Mouse (Mus musculus) myocyte (in vitro differentiated cells): ENCODE results near the gene Ttc39b. TPM values are rescaled to one million over a fixed set of nuclear protein-coding genes. Genes with fewer than 3 reads are reported as not detected.
A peak's percentile ranks its signal among the peaks of the same experiment; 100 is the strongest.

ENCODE experiments used
- H3K27me3 ChIP-seq: one replicate; pipeline ENCODE4 v1.6.1; 2011; ENCODE audit not compliant: control insufficient read depth, insufficient read depth, insufficient read length
- H3K36me3 ChIP-seq: one replicate; pipeline ENCODE4 v1.6.1; 2011; ENCODE audit not compliant: control insufficient read depth, insufficient read depth
- H3K4me2 ChIP-seq: one replicate; pipeline ENCODE4 v1.6.1; 2011; ENCODE audit warnings: low read depth, control low read depth
- H3K4me3 ChIP-seq: one replicate; pipeline ENCODE4 v1.5.1; 2011; ENCODE audit warnings: mild to moderate bottlenecking, control low read depth, moderate library complexity
- H3K79me2 ChIP-seq: one replicate; pipeline ENCODE4 v1.6.1; 2011; ENCODE audit not compliant: control insufficient read depth, insufficient read depth
- H3ac ChIP-seq: one replicate; pipeline ENCODE4 v1.6.1; 2011; ENCODE audit not compliant: control insufficient read depth, insufficient read length
- CEBPB ChIP-seq: IDR thresholded peaks from 2 replicates; pipeline ENCODE4 v1.6.1; 2011; ENCODE audit warnings: mild to moderate bottlenecking, moderate library complexity; ENCODE audit not compliant: poor library complexity, insufficient read depth, severe bottlenecking
- E2F4 ChIP-seq: IDR thresholded peaks from one replicate; pipeline ENCODE4 v1.6.1; 2011; ENCODE audit warnings: mild to moderate bottlenecking, control low read depth, moderate library complexity; ENCODE audit not compliant: insufficient read depth
- MAX ChIP-seq: IDR thresholded peaks from one replicate; pipeline ENCODE4 v1.6.1; 2011; ENCODE audit warnings: low read depth, mild to moderate bottlenecking, control low read depth
- MYOD1 ChIP-seq, 3 experiments: IDR thresholded peaks; one replicate each; pipeline ENCODE4 v1.6.1; 2011; ENCODE audit warnings: control low read depth in 2 of 3, low read depth in 2 of 3, mild to moderate bottlenecking in 2 of 3, moderate library complexity in 1 of 3; ENCODE audit not compliant: insufficient read length in 2 of 3, control insufficient read depth in 1 of 3
- MYOG ChIP-seq, 3 experiments: IDR thresholded peaks; one replicate each; pipeline ENCODE4 v1.6.1; 2011; ENCODE audit warnings: control low read depth in 2 of 3, low read depth in 2 of 3, mild to moderate bottlenecking in 2 of 3; ENCODE audit not compliant: insufficient read length in 2 of 3, control insufficient read depth in 1 of 3, insufficient read depth in 1 of 3
- POLR2A ChIP-seq: IDR thresholded peaks from one replicate; pipeline ENCODE4 v1.6.1; 2011; ENCODE audit warnings: low read depth, mild to moderate bottlenecking, control low read depth, moderate library complexity; ENCODE audit not compliant: insufficient read length
- POLR2AphosphoS2 ChIP-seq: IDR thresholded peaks from one replicate; pipeline ENCODE4 v1.6.1; 2011; ENCODE audit warnings: low read depth, control low read depth; ENCODE audit not compliant: insufficient read length
- REST ChIP-seq: IDR thresholded peaks from one replicate; pipeline ENCODE4 v1.6.1; 2011; ENCODE audit warnings: mild to moderate bottlenecking, control low read depth, moderate library complexity; ENCODE audit not compliant: insufficient read depth, insufficient read length
- SRF ChIP-seq: IDR thresholded peaks from one replicate; pipeline ENCODE4 v1.6.1; 2011; ENCODE audit warnings: low read depth; ENCODE audit not compliant: control insufficient read depth, insufficient read length
- TCF12 ChIP-seq: IDR thresholded peaks from one replicate; pipeline ENCODE4 v1.6.1; 2011; ENCODE audit warnings: mild to moderate bottlenecking, control low read depth; ENCODE audit not compliant: poor library complexity, insufficient read depth, severe bottlenecking
- TCF3 ChIP-seq: IDR thresholded peaks from one replicate; pipeline ENCODE4 v1.6.1; 2011; ENCODE audit warnings: low read depth, control low read depth; ENCODE audit not compliant: insufficient read length
- USF1 ChIP-seq: IDR thresholded peaks from one replicate; pipeline ENCODE4 v1.6.1; 2011; ENCODE audit warnings: low read depth, mild to moderate bottlenecking, control low read depth, moderate library complexity
- polyA plus RNA-seq: library from polyadenylated mRNA; unstranded; fragments of >200 nt; fragmentation: generic; extraction: Trizol; gene quantifications from one replicate; pipeline ENCODE4 v1.2.1, GENCODE M21; 2012; ENCODE audit warnings: missing spikeins

Gene Ttc39b
- polyA plus RNA-seq, 1 experiment: 19.3 TPM

DNA sequence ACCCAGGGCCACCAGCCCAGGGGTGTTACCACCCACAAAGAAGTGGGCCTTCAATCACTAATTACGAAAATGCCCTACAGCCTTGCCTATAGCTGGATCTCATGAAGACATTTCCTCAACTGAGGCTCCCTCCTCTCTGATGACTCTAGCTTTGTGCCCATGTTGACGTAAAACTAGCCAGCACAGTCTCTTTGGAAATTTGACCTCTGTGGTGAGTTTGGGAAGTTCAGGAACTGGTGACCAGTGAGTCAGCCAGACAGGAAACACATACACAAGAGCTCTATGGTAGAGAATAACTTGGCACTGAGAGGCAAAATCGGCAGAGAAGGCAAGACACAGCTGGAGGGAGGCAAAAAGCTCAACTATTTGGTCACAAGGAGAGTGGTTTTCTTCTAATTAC, 15.1 kb downstream of the Ttc39b start:
- Histone ChIP-seq H3K4me3 (no peak overlapping the region), H3K27me3 (no peaks in the 10 kb centered on the region), H3K4me2 (peak overlapping the region; percentile 85), H3ac (no peak overlapping the region), H3K36me3 (peaks cover 5% of the 10 kb centered on the region), H3K79me2 (peaks cover 91% of the 10 kb centered on the region)
- TF ChIP-seq E2F4 (no peak), MAX (no peak), TCF3 (no peak), TCF12 (no peak), USF1 (peak; percentile 7), CEBPB (peak; percentile 35; the same call in 1 of the 2 replicates), MYOG (IDR thresholded peaks at IDR 0.05; ENCODE audit: control insufficient read depth in 1 of 3, insufficient read depth in 1 of 3, insufficient read length in 2 of 3, low read depth in 2 of 3) (no peak), POLR2A (no peak), MYOD1 (IDR thresholded peaks at IDR 0.05; ENCODE audit: control insufficient read depth in 1 of 3, insufficient read length in 2 of 3, low read depth in 2 of 3) (no peak), SRF (no peak), REST (no peak), POLR2AphosphoS2 (no peak)

DNA sequence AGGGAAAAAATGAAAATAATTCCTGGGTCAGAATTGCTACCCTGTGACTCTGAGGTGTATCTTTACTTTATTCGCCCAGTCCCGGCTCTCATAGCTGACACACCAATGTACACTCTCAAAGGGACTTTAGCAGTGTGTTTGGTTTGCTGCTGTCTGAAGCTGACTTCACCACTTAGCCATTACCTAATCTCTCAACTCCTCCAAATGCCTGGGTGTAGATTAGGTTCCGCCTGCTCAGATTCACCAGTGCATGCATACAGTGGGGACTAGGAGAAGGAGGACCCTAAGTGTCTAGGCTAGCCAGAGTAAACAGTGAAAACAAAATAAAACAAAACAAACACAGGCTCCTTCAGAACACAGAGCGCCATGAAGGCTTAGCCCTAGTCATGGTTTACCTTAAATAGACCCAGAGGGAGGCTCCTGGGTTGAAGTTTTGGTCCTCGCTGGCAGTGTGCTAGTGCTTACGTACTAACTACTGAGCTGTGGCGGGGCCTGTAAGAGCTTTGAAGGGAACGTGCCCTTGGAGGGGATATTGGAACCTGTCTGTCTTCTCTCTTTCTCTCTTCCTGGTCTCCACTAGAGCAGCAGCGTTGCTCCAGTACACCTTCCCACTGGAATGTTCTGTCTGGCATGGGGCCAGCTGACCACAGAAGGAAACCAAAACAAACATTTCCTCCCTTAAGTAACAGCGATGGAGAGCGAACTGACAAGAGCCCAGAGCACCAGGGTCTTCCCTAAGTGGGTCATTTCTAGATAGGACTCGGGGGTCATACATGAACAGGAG, 16.2 kb downstream of the Ttc39b start:
- Histone ChIP-seq H3K36me3 (no peaks in the 10 kb centered on the region), H3K4me3 (no peak overlapping the region), H3K4me2 (peak overlapping the region; percentile 85), H3K79me2 (peaks cover 80% of the 10 kb centered on the region), H3K27me3 (no peaks in the 10 kb centered on the region), H3ac (no peak overlapping the region)
- TF ChIP-seq POLR2A (no peak), E2F4 (no peak), MYOG (IDR thresholded peaks at IDR 0.05; ENCODE audit: control insufficient read depth in 1 of 3, insufficient read depth in 1 of 3, insufficient read length in 2 of 3, low read depth in 2 of 3) (no peak), REST (no peak), CEBPB (no peak)

DNA sequence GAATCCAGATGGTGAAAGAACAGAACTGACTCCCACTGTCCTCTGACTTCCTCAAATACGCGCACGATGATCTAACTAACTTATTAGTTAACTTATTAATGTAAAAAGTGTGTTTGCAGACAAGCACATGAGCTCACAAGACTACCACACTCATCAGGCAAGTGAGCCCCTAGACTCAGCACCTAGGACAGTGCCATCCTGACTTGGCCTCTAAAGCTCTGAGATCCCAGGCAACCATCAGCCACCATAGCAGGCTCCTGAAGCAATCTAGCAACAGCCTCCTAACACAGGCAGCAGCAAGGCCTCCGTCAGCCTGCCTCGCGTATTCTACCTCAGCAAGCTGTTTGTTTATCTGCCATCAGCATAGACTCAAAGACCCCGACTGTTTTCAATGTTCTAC, 17.2 kb downstream of the Ttc39b start:
- Histone ChIP-seq H3K27me3 (no peaks in the 10 kb centered on the region), H3K4me3 (no peak overlapping the region), H3K4me2 (no peak overlapping the region)

DNA sequence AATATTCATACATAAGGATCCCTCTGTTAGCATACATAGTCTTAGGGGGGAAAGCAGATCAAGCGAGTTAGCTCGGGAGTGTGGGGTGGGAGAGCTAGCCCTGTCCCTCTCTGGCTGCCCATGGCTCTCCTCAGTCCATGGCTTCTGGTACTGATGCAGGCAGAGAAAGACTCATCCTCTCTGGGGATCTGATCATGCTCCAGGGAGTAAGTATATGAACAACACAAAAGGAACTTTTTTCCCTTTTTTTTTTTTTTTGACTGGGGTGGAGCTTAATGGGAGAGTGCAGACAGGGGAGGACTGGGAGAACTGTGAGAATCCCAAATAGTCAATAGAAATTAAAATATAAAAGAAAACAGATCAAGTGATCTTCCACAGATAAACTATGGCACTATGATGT, 19.0 kb downstream of the Ttc39b start:
- Histone ChIP-seq H3ac (no peak overlapping the region), H3K36me3 (no peaks in the 10 kb centered on the region), H3K79me2 (peaks cover 69% of the 10 kb centered on the region), H3K4me3 (no peak overlapping the region), H3K27me3 (no peaks in the 10 kb centered on the region), H3K4me2 (peak overlapping the region; percentile 56)
- TF ChIP-seq MYOD1 (IDR thresholded peaks at IDR 0.05; ENCODE audit: control insufficient read depth in 1 of 3, insufficient read length in 2 of 3, low read depth in 2 of 3) (no peak), POLR2AphosphoS2 (no peak), CEBPB (no peak), TCF3 (no peak), SRF (no peak), MAX (no peak), POLR2A (no peak), MYOG (IDR thresholded peaks at IDR 0.05; ENCODE audit: control insufficient read depth in 1 of 3, insufficient read depth in 1 of 3, insufficient read length in 2 of 3, low read depth in 2 of 3) (no peak), USF1 (no peak), TCF12 (no peak), REST (no peak), E2F4 (no peak)

More for the DNA sequence above, 17.2 kb downstream of the Ttc39b start:
- no peak overlapping the region for H3ac ChIP-seq
- H3K79me2 ChIP-seq: peaks cover 70% of the 10 kb centered on the region
- H3K36me3 ChIP-seq: no peaks in the 10 kb centered on the region
- TF ChIP-seq REST: peak; percentile 89
- TF ChIP-seq E2F4: no peak
- TF ChIP-seq POLR2A: no peak
- no peak for TF ChIP-seq TCF12

DNA sequence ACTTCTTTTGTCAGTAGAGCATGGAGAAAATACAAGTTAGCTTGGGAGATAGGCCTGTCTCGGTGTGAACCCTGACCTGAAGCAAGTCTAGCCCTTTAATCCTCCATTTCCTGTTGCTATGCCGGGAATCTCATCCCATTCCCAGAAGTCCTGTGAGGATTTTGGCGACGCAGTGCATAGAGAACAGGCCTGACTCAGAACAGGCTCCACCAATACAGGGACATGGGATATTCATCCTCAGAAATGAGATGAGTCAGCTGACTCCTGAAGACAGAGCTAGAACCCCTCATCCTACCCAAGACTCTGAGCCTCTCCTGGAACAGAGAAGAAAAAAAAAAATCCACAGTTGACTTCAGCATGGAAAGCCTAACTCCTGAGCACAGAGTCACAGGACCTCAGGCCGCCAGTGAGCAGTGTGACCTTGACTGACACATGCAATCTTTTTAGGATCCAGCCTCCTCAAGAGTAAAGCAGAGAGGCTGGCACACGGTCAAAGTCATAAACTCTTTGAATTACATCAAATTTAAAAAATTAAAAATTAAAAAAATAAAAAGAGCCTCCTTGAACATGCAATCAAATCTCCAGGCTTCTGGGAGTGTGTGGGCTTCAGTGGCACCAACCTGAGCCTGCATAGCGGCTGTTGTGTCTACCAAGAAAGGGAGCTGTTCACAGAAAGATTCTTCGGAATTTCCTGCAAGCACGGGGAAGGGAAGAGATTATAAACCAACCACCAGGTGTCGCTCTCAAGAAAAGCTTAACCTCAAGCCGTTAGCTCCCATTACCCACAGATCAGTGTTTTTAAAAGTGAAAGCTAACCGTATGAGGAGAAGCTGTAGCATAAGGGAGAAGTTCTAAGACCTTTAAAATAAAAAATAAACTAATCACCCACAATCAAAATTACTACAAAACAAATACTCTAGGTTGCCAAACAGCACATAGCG, 20.9 kb downstream of the Ttc39b start:
- Histone ChIP-seq H3K4me2 (peak overlapping the region; percentile 86), H3ac (no peak overlapping the region), H3K36me3 (no peaks in the 10 kb centered on the region), H3K79me2 (peaks cover 78% of the 10 kb centered on the region), H3K27me3 (no peaks in the 10 kb centered on the region), H3K4me3 (no peak overlapping the region)
- TF ChIP-seq USF1 (peak; percentile 39), CEBPB (no peak)
